Mouse (Mus musculus): Measurements from ENCODE around the gene Clec4b2. TPM values are rescaled to one million over a fixed set of nuclear protein-coding genes. Genes with fewer than 3 reads are reported as not detected.
"Not testable (repeated sequence)": the region's sequence is repeated elsewhere in the genome, so short reads cannot be mapped to it uniquely, and the experiment has no call there.

Clec4b2 gene
- polyA plus RNA-seq, 1 experiment: 0.13 TPM

DNA sequence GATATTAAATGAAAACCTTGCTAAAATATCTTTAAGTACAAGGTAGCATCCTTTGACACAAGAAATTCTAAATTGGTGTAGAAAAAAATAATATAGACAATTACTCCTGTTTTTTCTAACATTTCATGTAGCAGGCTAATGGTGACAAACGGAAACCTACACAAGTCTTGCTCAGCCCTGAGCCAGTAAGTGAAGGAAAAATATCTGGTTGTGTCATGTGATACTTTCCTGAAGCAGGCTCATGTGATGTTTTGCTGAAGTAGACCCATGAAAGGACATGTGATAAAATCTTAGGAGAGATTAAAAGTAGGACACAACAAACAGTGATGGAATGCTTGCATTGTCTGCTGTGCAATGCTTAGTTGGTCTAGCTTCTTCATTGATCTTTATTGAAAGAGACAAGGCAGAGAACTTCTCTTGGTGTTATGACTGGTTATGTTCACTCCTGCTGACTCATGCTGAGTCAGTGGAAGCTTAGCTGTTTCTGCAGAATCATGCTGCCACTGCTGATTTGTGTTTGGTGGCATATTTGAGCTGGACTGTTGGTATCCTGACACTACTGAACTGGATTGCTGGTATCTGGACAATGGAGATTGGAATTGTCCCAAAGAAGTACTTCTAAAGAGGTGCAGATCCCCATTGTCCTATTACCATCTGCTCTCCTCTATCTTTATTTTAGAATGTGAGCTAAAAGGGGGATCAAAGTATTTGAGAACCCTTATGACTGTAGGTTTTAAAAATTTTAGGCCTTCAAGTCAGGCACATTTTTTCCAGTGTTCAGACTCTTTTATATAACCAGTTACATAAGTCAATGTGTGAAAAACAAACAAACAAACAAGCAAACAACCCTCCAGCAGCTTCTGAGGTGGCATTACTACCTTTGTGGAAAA lies 34.7 kb downstream of the Clec4b2 start:
- Histone ChIP-seq H3K36me3 (ENCODE audit: control insufficient read depth, insufficient read depth, low read length) (no peaks in the 10 kb centered on the region), H3K4me1 (replicated peaks; ENCODE audit: control insufficient read depth, insufficient read depth, low read length) (no peaks in the 10 kb centered on the region), H3K4me3 (ENCODE audit: control insufficient read depth, insufficient read depth, low read length) (no peak overlapping the region), H3K27ac (ENCODE audit: control insufficient read depth, insufficient read depth, low read length) (no peak overlapping the region), H3K27me3 (ENCODE audit: control insufficient read depth, insufficient read depth, low read length) (no peaks in the 10 kb centered on the region)
- DNase-seq: no peak
- 94% methylated on average over 1 of the region's 1 CpGs for WGBS
- TF ChIP-seq POLR2A (IDR thresholded peaks at IDR 0.05; ENCODE audit: control insufficient read depth, extremely low read depth, insufficient read depth, low read length, poor library complexity) (no peak), CTCF (IDR thresholded peaks at IDR 0.05; ENCODE audit: borderline replicate concordance, control insufficient read depth, extremely low read depth, insufficient read depth, low read length, poor library complexity) (no peak)

DNA sequence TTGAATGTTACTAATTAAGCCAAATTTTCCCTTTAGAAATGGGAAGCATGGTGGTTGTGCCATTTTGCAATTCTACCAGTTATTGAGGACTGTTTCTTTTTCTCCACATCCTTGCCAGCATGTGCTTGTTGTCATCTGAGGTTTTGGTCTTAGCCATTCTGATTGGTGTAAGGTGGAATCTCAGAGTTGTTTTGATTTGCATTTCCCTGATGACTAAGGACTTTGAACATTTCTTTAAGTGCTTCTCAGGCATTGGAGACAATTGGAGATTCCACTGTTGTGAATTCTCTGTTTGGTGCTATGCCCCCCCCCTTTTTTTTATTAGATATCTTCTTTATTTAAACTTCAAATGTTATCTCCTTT lies 35.4 kb downstream of the Clec4b2 start:
- not testable (repeated sequence) for H3K4me3 ChIP-seq (ENCODE audit: control insufficient read depth, insufficient read depth, low read length); H3K27ac ChIP-seq (ENCODE audit: control insufficient read depth, insufficient read depth, low read length); H3K36me3 ChIP-seq (ENCODE audit: control insufficient read depth, insufficient read depth, low read length); H3K4me1 ChIP-seq (replicated peaks; ENCODE audit: control insufficient read depth, insufficient read depth, low read length); H3K27me3 ChIP-seq (ENCODE audit: control insufficient read depth, insufficient read depth, low read length); DNase-seq

DNA sequence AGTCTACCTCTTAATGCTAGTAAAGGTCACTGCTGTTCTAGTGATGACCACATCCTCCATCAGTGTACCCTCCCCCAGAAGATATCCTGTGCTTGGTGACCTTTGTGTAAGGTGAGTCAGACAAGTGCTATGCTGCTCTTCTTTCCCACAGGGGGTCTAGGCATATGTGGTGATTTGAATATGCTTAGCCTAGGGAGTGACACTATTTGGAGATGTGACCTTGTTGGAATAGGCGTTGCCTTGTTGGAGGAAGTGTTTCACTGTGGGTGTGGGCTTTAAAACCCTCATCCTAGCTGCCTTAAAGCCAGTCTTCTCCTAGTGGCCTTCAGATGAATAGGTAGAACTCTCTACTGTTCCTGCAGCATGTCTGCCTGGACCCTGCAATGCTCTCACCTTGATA lies 39.0 kb downstream of the Clec4b2 start:
- no peak for DNase-seq
- H3K4me3 ChIP-seq (ENCODE audit: control insufficient read depth, insufficient read depth, low read length): no peak overlapping the region
- 90% methylated on average over 1 of the region's 1 CpGs for WGBS
- no peak for TF ChIP-seq POLR2A (IDR thresholded peaks at IDR 0.05; ENCODE audit: control insufficient read depth, extremely low read depth, insufficient read depth, low read length, poor library complexity)
- TF ChIP-seq CTCF (IDR thresholded peaks at IDR 0.05; ENCODE audit: borderline replicate concordance, control insufficient read depth, extremely low read depth, insufficient read depth, low read length, poor library complexity): no peak
- H3K36me3 ChIP-seq (ENCODE audit: control insufficient read depth, insufficient read depth, low read length): no peaks in the 10 kb centered on the region
- no peaks in the 10 kb centered on the region for H3K27me3 ChIP-seq (ENCODE audit: control insufficient read depth, insufficient read depth, low read length)
- H3K27ac ChIP-seq (ENCODE audit: control insufficient read depth, insufficient read depth, low read length): no peak overlapping the region
- no peaks in the 10 kb centered on the region for H3K4me1 ChIP-seq (replicated peaks; ENCODE audit: control insufficient read depth, insufficient read depth, low read length)

DNA sequence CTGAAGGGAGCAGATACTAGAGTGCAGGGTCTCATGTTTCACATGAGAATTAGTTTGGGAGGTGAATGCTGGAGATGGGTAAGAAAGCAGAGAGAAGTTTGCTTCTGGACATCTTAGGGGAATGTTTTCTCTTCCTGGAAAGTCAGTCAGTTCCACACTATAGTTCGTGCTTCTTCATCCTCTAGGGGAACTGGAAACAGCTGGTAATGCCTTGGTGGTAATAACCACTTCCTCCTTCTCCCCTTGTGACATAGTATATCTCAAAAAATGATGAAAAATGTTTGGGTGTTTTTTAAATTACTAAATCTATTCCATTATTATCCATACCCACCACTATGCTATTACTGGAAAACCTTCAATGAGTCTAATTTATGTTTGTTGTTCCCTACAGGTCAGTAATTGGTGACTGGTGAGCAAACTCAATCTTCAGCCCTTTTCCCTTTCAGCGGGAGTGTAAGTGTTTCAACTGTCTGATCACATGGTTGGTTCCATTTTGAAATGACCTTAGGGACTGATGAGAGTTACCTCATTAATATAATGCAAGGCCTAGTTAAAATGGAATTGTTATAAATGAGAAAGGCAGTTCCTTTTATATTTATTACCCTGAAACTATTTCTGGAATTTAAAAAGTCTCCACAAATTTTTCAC lies 55.0 kb downstream of the Clec4b2 start:
- no peaks in the 10 kb centered on the region for H3K36me3 ChIP-seq (ENCODE audit: control insufficient read depth, insufficient read depth, low read length)
- WGBS: 25% methylated on average over 2 of the region's 2 CpGs
- TF ChIP-seq CTCF (IDR thresholded peaks at IDR 0.05; ENCODE audit: borderline replicate concordance, control insufficient read depth, extremely low read depth, insufficient read depth, low read length, poor library complexity) (no peak), POLR2A (IDR thresholded peaks at IDR 0.05; ENCODE audit: control insufficient read depth, extremely low read depth, insufficient read depth, low read length, poor library complexity) (no peak)
- no peak overlapping the region for H3K4me3 ChIP-seq (ENCODE audit: control insufficient read depth, insufficient read depth, low read length)
- H3K27me3 ChIP-seq (ENCODE audit: control insufficient read depth, insufficient read depth, low read length): no peaks in the 10 kb centered on the region
- H3K27ac ChIP-seq (ENCODE audit: control insufficient read depth, insufficient read depth, low read length): no peak overlapping the region
- DNase-seq: no peak
- H3K4me1 ChIP-seq (replicated peaks; ENCODE audit: control insufficient read depth, insufficient read depth, low read length): no peaks in the 10 kb centered on the region

DNA sequence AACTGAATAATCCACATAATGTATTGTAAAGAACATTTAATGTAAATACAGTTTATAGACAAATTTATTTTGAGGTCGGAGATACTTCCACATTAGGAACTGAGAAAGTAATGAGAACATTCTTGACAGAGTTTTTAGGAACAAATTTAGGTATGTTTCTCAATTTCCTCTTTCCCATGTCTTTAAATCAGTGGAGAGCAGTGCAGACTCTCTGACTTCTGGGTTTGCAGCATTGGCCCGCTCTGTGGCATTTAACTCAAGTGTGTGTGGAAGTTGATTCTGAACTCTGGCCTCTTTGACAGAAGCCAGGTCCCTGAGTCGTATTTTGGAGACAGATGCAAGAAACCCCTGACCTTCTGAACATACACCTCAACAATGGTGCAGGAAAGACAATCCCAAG lies 57.0 kb downstream of the Clec4b2 start, which contains the start of gene Clec4n:
TSS of gene Clec4n (plus strand) at position 200 of the 400 bp plus-strand sequence.
- 68% methylated on average over 3 of the region's 3 CpGs for WGBS

DNA sequence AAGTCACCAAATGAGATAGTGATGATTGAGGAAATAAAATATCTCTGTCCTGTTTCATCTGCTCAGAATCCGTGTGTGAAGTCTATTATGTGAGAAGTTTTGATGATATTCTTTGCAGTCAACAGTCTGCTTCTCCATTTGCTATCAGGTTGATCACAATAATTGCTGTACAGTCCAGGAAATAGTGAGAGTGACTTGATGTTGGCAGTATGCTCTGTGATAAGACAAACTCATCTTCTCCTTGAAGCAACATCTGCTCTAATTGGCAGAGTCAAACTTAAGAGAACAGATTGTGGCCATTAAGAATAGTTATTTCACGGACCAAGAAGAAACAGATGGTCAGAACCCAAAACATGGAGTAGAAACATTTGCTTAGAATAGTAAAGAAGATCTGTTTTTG lies 58.5 kb downstream of the Clec4b2 start:
- H3K4me3 ChIP-seq (ENCODE audit: control insufficient read depth, insufficient read depth, low read length): no peak overlapping the region
- H3K27ac ChIP-seq (ENCODE audit: control insufficient read depth, insufficient read depth, low read length): no peak overlapping the region
- no peak for TF ChIP-seq POLR2A (IDR thresholded peaks at IDR 0.05; ENCODE audit: control insufficient read depth, extremely low read depth, insufficient read depth, low read length, poor library complexity)
- no peak for TF ChIP-seq CTCF (IDR thresholded peaks at IDR 0.05; ENCODE audit: borderline replicate concordance, control insufficient read depth, extremely low read depth, insufficient read depth, low read length, poor library complexity)
- no peak for DNase-seq
- 90% methylated on average over 2 of the region's 2 CpGs for WGBS
- no peaks in the 10 kb centered on the region for H3K4me1 ChIP-seq (replicated peaks; ENCODE audit: control insufficient read depth, insufficient read depth, low read length)
- no peaks in the 10 kb centered on the region for H3K36me3 ChIP-seq (ENCODE audit: control insufficient read depth, insufficient read depth, low read length)
- H3K27me3 ChIP-seq (ENCODE audit: control insufficient read depth, insufficient read depth, low read length): no peaks in the 10 kb centered on the region

More for the DNA sequence above, 57.0 kb downstream of the Clec4b2 start, which contains the start of gene Clec4n:
- no peaks in the 10 kb centered on the region for H3K36me3 ChIP-seq (ENCODE audit: control insufficient read depth, insufficient read depth, low read length)
- DNase-seq: no peak
- H3K4me3 ChIP-seq (ENCODE audit: control insufficient read depth, insufficient read depth, low read length): no peak within 1 kb of the TSS
- H3K4me1 ChIP-seq (replicated peaks; ENCODE audit: control insufficient read depth, insufficient read depth, low read length): no peaks in the 10 kb centered on the region
- TF ChIP-seq POLR2A (IDR thresholded peaks at IDR 0.05; ENCODE audit: control insufficient read depth, extremely low read depth, insufficient read depth, low read length, poor library complexity): no peak
- TF ChIP-seq CTCF (IDR thresholded peaks at IDR 0.05; ENCODE audit: borderline replicate concordance, control insufficient read depth, extremely low read depth, insufficient read depth, low read length, poor library complexity): no peak
- no peaks in the 10 kb centered on the region for H3K27me3 ChIP-seq (ENCODE audit: control insufficient read depth, insufficient read depth, low read length)
- H3K27ac ChIP-seq (ENCODE audit: control insufficient read depth, insufficient read depth, low read length): no peak within 1 kb of the TSS

All from thymus, adult 2 months (tissue).